Mouse (Mus musculus) myocyte (in vitro differentiated cells): ENCODE data around the gene Gosr1. TPM values are rescaled to one million over a fixed set of nuclear protein-coding genes. Genes with fewer than 3 reads are reported as not detected.

Source experiments
- H3K27me3 ChIP-seq: one replicate; pipeline ENCODE4 v1.6.1; 2011; ENCODE audit not compliant: control insufficient read depth, insufficient read depth, insufficient read length
- H3K36me3 ChIP-seq: one replicate; pipeline ENCODE4 v1.6.1; 2011; ENCODE audit not compliant: control insufficient read depth, insufficient read depth
- H3K4me2 ChIP-seq: one replicate; pipeline ENCODE4 v1.6.1; 2011; ENCODE audit warnings: low read depth, control low read depth
- H3K4me3 ChIP-seq: one replicate; pipeline ENCODE4 v1.5.1; 2011; ENCODE audit warnings: mild to moderate bottlenecking, control low read depth, moderate library complexity
- H3K79me2 ChIP-seq: one replicate; pipeline ENCODE4 v1.6.1; 2011; ENCODE audit not compliant: control insufficient read depth, insufficient read depth
- H3ac ChIP-seq: one replicate; pipeline ENCODE4 v1.6.1; 2011; ENCODE audit not compliant: control insufficient read depth, insufficient read length
- CEBPB ChIP-seq: IDR thresholded peaks from 2 replicates; pipeline ENCODE4 v1.6.1; 2011; ENCODE audit warnings: mild to moderate bottlenecking, moderate library complexity; ENCODE audit not compliant: poor library complexity, insufficient read depth, severe bottlenecking
- E2F4 ChIP-seq: IDR thresholded peaks from one replicate; pipeline ENCODE4 v1.6.1; 2011; ENCODE audit warnings: mild to moderate bottlenecking, control low read depth, moderate library complexity; ENCODE audit not compliant: insufficient read depth
- MAX ChIP-seq: IDR thresholded peaks from one replicate; pipeline ENCODE4 v1.6.1; 2011; ENCODE audit warnings: low read depth, mild to moderate bottlenecking, control low read depth
- MYOD1 ChIP-seq, 3 experiments: IDR thresholded peaks; one replicate each; pipeline ENCODE4 v1.6.1; 2011; ENCODE audit warnings: control low read depth in 2 of 3, low read depth in 2 of 3, mild to moderate bottlenecking in 2 of 3, moderate library complexity in 1 of 3; ENCODE audit not compliant: insufficient read length in 2 of 3, control insufficient read depth in 1 of 3
- MYOG ChIP-seq, 3 experiments: IDR thresholded peaks; one replicate each; pipeline ENCODE4 v1.6.1; 2011; ENCODE audit warnings: control low read depth in 2 of 3, low read depth in 2 of 3, mild to moderate bottlenecking in 2 of 3; ENCODE audit not compliant: insufficient read length in 2 of 3, control insufficient read depth in 1 of 3, insufficient read depth in 1 of 3
- POLR2A ChIP-seq: IDR thresholded peaks from one replicate; pipeline ENCODE4 v1.6.1; 2011; ENCODE audit warnings: low read depth, mild to moderate bottlenecking, control low read depth, moderate library complexity; ENCODE audit not compliant: insufficient read length
- POLR2AphosphoS2 ChIP-seq: IDR thresholded peaks from one replicate; pipeline ENCODE4 v1.6.1; 2011; ENCODE audit warnings: low read depth, control low read depth; ENCODE audit not compliant: insufficient read length
- REST ChIP-seq: IDR thresholded peaks from one replicate; pipeline ENCODE4 v1.6.1; 2011; ENCODE audit warnings: mild to moderate bottlenecking, control low read depth, moderate library complexity; ENCODE audit not compliant: insufficient read depth, insufficient read length
- SRF ChIP-seq: IDR thresholded peaks from one replicate; pipeline ENCODE4 v1.6.1; 2011; ENCODE audit warnings: low read depth; ENCODE audit not compliant: control insufficient read depth, insufficient read length
- TCF12 ChIP-seq: IDR thresholded peaks from one replicate; pipeline ENCODE4 v1.6.1; 2011; ENCODE audit warnings: mild to moderate bottlenecking, control low read depth; ENCODE audit not compliant: poor library complexity, insufficient read depth, severe bottlenecking
- TCF3 ChIP-seq: IDR thresholded peaks from one replicate; pipeline ENCODE4 v1.6.1; 2011; ENCODE audit warnings: low read depth, control low read depth; ENCODE audit not compliant: insufficient read length
- USF1 ChIP-seq: IDR thresholded peaks from one replicate; pipeline ENCODE4 v1.6.1; 2011; ENCODE audit warnings: low read depth, mild to moderate bottlenecking, control low read depth, moderate library complexity
- polyA plus RNA-seq: library from polyadenylated mRNA; unstranded; fragments of >200 nt; fragmentation: generic; extraction: Trizol; gene quantifications from one replicate; pipeline ENCODE4 v1.2.1, GENCODE M21; 2012; ENCODE audit warnings: missing spikeins

Gosr1 gene
- polyA plus RNA-seq, 1 experiment = 16.5 TPM

DNA sequence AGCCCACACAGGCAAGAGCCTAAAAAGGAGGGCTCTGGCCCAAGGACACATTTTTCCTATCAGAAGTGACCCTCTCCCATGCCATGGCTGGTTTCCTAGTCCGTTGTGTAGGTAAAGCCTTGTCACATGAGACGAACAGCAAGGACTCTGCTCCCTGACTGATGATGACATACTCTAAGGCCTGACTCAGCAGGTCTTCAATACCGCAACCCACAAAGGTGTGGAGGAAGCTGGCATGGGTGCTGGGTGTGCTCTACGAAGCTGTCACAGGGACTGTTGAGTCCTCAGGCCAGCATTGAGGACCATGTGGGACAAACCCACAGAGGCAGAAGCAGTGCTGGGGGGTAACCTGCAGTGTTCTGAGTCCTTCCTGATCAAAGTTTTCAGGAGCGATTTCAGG, 7.2 kb upstream of the Gosr1 start:
- H3K79me2 ChIP-seq = no peaks in the 10 kb centered on the region
- H3K4me3 ChIP-seq = no peak overlapping the region
- no peak overlapping the region for H3K4me2 ChIP-seq
- H3K36me3 ChIP-seq = no peaks in the 10 kb centered on the region
- no peak overlapping the region for H3ac ChIP-seq
- H3K27me3 ChIP-seq = peaks cover 4% of the 10 kb centered on the region
- TF ChIP-seq SRF (no peak), TCF3 (no peak), MYOD1 (IDR thresholded peaks at IDR 0.05; ENCODE audit: control insufficient read depth in 1 of 3, insufficient read length in 2 of 3, low read depth in 2 of 3) (no peak), E2F4 (no peak), TCF12 (no peak), USF1 (no peak), POLR2AphosphoS2 (no peak), MAX (no peak), CEBPB (no peak), MYOG (IDR thresholded peaks at IDR 0.05; ENCODE audit: control insufficient read depth in 1 of 3, insufficient read depth in 1 of 3, insufficient read length in 2 of 3, low read depth in 2 of 3) (no peak)

DNA sequence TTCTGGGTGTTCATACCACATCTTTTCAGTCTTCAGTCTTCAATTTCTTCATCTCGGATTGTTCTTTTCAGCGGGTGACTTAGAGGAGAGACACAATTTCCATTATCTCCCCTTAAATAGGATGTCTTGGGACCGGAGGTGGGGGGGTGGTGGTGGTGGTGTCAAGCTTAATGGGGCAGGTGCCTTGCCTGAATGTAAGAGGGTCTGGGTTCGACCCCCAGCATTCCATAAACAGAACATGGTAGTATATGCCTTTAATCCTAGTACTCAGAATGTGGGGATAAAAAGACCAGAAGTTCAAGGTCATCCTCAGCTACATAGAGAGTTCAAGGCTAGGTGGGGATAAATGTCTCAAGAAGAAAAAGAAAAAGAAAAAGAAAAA, 353 bp upstream of the Gosr1 start:
- Histone ChIP-seq H3K4me2 (peak overlapping the region; percentile 63), H3K36me3 (peaks cover 11% of the 10 kb centered on the region), H3K27me3 (no peaks in the 10 kb centered on the region), H3K79me2 (peaks cover 23% of the 10 kb centered on the region), H3K4me3 (peak overlapping the region; percentile 71), H3ac (peak overlapping the region; percentile 19)
- TF ChIP-seq TCF3 (no peak), E2F4 (no peak), REST (no peak), MAX (no peak), SRF (no peak), POLR2AphosphoS2 (no peak), USF1 (no peak)

DNA sequence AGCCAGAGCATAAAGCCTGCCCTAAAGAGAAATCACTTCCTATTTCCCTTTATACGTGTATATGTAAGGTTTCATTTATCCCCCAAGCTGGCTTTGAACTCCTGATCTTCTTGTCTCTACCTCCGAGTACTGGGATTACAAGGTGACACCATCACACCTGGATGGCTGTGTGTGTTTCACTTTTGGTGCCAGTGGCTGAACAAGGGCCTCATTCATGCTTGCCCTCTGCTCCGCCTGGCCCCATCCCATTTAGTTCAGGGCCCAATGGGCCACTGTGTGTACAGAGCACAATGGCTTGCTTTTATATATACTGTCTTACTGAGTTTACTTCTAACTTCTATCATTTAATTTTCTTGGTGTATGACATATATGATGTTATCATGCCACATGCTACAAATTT, 11.1 kb downstream of the Gosr1 start:
- Histone ChIP-seq H3K4me2 (no peak overlapping the region), H3K79me2 (peaks cover 9% of the 10 kb centered on the region), H3K36me3 (peaks cover 60% of the 10 kb centered on the region), H3K27me3 (no peaks in the 10 kb centered on the region), H3ac (no peak overlapping the region), H3K4me3 (no peak overlapping the region)
- no peak for TF ChIP-seq MAX

DNA sequence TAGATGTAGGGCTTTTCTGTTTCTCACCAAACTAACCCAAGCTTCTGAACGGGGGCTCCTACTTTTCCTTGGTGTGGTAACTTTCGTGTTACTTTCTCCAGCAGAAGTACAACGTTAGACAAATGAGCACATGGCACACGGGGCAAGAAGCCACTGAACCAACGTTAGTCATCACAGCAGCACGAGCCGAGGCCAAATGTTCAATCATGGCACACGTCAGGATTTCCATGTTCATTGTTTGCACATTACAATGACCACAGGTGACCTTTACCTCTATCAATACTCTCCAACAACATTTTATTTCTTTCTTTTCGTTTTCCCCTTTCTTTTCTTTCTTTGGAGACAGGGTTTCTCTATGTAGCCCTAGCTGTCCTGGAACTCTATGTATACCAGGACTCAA, 14.6 kb downstream of the Gosr1 start:
- TF ChIP-seq CEBPB (no peak), MYOG (IDR thresholded peaks at IDR 0.05; ENCODE audit: control insufficient read depth in 1 of 3, insufficient read depth in 1 of 3, insufficient read length in 2 of 3, low read depth in 2 of 3) (no peak), REST (no peak), TCF12 (no peak), MYOD1 (IDR thresholded peaks at IDR 0.05; ENCODE audit: control insufficient read depth in 1 of 3, insufficient read length in 2 of 3, low read depth in 2 of 3) (no peak), MAX (no peak)
- Histone ChIP-seq H3K4me3 (no peak overlapping the region), H3K27me3 (no peaks in the 10 kb centered on the region), H3K36me3 (peaks cover 67% of the 10 kb centered on the region), H3K4me2 (no peak overlapping the region), H3K79me2 (peaks cover 8% of the 10 kb centered on the region), H3ac (no peak overlapping the region)

DNA sequence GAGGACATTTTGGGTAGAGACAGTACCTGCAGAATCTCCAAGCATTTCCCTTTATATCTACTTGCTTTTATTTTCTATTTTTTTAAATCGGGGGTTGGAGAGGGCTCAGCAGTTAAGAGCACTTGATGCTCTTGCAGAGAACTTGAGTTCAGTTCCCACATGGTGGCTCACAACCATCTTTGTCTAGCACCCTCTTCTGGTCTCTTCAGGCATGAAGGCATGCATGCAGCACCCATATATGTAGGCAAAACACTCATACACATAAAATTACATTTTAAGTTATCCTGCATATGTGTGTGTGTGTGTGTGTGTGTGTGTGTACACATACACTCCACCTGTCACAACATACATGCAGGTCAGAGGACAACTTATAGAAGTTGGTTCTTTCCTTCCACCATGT, 17.5 kb downstream of the Gosr1 start:
- Histone ChIP-seq H3K79me2 (peaks cover 13% of the 10 kb centered on the region), H3K4me2 (no peak overlapping the region), H3K4me3 (no peak overlapping the region), H3K27me3 (no peaks in the 10 kb centered on the region), H3K36me3 (peaks cover 56% of the 10 kb centered on the region), H3ac (no peak overlapping the region)
- TF ChIP-seq REST (no peak), POLR2A (no peak), MYOG (IDR thresholded peaks at IDR 0.05; ENCODE audit: control insufficient read depth in 1 of 3, insufficient read depth in 1 of 3, insufficient read length in 2 of 3, low read depth in 2 of 3) (no peak), POLR2AphosphoS2 (no peak), MYOD1 (IDR thresholded peaks at IDR 0.05; ENCODE audit: control insufficient read depth in 1 of 3, insufficient read length in 2 of 3, low read depth in 2 of 3) (no peak), E2F4 (no peak), SRF (no peak), TCF12 (no peak), USF1 (no peak), CEBPB (no peak), MAX (no peak)

DNA sequence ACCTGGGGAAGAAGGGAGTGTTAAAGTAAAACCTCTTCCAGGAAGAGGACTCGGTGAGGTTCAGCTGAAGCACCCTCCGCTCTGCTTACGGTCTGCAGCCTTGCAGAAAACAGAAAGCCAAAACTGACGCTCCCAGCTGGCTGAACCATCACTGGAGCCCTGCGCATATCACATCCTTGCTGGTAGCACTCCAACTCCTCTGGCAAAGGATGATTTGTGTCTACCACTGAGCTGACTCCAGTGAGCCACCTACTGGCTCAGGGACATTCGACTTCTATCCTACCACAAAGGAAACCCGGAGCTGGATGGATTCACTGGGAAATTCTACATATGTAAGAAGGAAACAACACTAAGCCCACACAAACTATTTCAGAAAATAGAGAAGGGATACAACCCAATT, 18.8 kb downstream of the Gosr1 start:
- TF ChIP-seq E2F4 (no peak), POLR2AphosphoS2 (no peak), MAX (no peak), SRF (no peak), MYOG (IDR thresholded peaks at IDR 0.05; ENCODE audit: control insufficient read depth in 1 of 3, insufficient read depth in 1 of 3, insufficient read length in 2 of 3, low read depth in 2 of 3) (no peak), TCF3 (no peak), TCF12 (no peak), REST (no peak)
- Histone ChIP-seq H3K36me3 (peaks cover 48% of the 10 kb centered on the region), H3ac (no peak overlapping the region), H3K4me3 (no peak overlapping the region), H3K27me3 (no peaks in the 10 kb centered on the region), H3K4me2 (no peak overlapping the region), H3K79me2 (peaks cover 13% of the 10 kb centered on the region)
